Comparison of ENCODE assay signal across 9 mouse cellular contexts in genomic region chr9:46110648-46111047, GRCm38 (mm10).
A peak's percentile ranks its signal among the peaks of the same experiment; 100 is the strongest.
DNase-seq lines count a peak whose midpoint lies in the region; ATAC-seq and TF ChIP-seq lines count a peak whose summit lies in the region.
"Had no signal": no experiment of that assay in that cellular context is flagged by ENCODE, and none has a peak within 500 bp of the region (broad histone marks: within the 10 kb centered on the region; RNA-seq: fewer than 3 reads in every experiment).

No protein-coding gene starts in this region.

- no peak overlapping the region for H3ac ChIP-seq in myocyte (ENCODE audit: control insufficient read depth, insufficient read length)

- no peaks in the 10 kb centered on the region for H3K36me3 ChIP-seq in heart, embryonic 11.5 days (ENCODE audit: control insufficient read depth, insufficient read depth, low read length)
- no peaks in the 10 kb centered on the region for H3K36me3 ChIP-seq in myocyte (ENCODE audit: control insufficient read depth, insufficient read depth)
- no peaks in the 10 kb centered on the region for H3K36me3 ChIP-seq in hindbrain, embryonic 12.5 days
- H3K36me3 ChIP-seq: embryonic facial prominence, embryonic 12.5 days had no signal

- H3K4me3 ChIP-seq in heart, embryonic 11.5 days (ENCODE audit: low read depth, low read length), result no peak overlapping the region
- no peak overlapping the region for H3K4me3 ChIP-seq in myocyte
- H3K4me3 ChIP-seq in hindbrain, embryonic 12.5 days, result no peak overlapping the region
- H3K4me3 ChIP-seq: embryonic facial prominence, embryonic 12.5 days had no signal

- DNase-seq in heart, adult 11 months, result peak; percentile 96
- DNase-seq in heart, postnatal 36 days, result no peak
- DNase-seq in kidney, postnatal 36 days, result peak; percentile 46 to 53
- DNase-seq in cerebellum, postnatal 36 days, result no peak

- WGBS in heart, embryonic 11.5 days (ENCODE audit: insufficient replicate concordance), result 30% methylated on average over 7 of the region's 7 CpGs
- WGBS in hindbrain, embryonic 12.5 days, result 79% methylated on average over 7 of the region's 7 CpGs

- H3K27ac ChIP-seq in heart, embryonic 11.5 days (ENCODE audit: low read depth, low read length), result peak overlapping the region; percentile 24; the same call in 1 of the 2 replicates
- no peak overlapping the region for H3K27ac ChIP-seq in hindbrain, embryonic 12.5 days
- H3K27ac ChIP-seq: embryonic facial prominence, embryonic 12.5 days had no signal

- intact Hi-C loops in heart, postnatal 36 days (cut with DNase I), result no loop called here

- H3K27me3 ChIP-seq in heart, embryonic 11.5 days (ENCODE audit: control insufficient read depth, insufficient read depth, low read length), result no peaks in the 10 kb centered on the region
- H3K27me3 ChIP-seq in myocyte (ENCODE audit: control insufficient read depth, insufficient read depth, insufficient read length), result no peaks in the 10 kb centered on the region
- H3K27me3 ChIP-seq in hindbrain, embryonic 12.5 days, result no peaks in the 10 kb centered on the region
- H3K27me3 ChIP-seq: embryonic facial prominence, embryonic 12.5 days had no signal

- H3K4me1 ChIP-seq in heart, embryonic 11.5 days (ENCODE audit: control insufficient read depth, insufficient read depth, low read length), result peaks cover 24% of the 10 kb centered on the region
- peaks cover 17% of the 10 kb centered on the region for H3K4me1 ChIP-seq in hindbrain, embryonic 12.5 days

- ATAC-seq in heart, embryonic 11.5 days (replicated peaks; ENCODE audit: insufficient number of reproducible peaks, low FRiP score, low TSS enrichment), result no peak
- no peak for ATAC-seq in megakaryocyte-erythroid progenitor cell, adult 5-6 weeks (replicated peaks; ENCODE audit: low FRiP score, low TSS enrichment, poor library complexity, severe bottlenecking)
- no peak for ATAC-seq in hindbrain, embryonic 12.5 days (ENCODE audit: low FRiP score)

- peaks cover 38% of the 10 kb centered on the region for H3K79me2 ChIP-seq in myocyte (ENCODE audit: control insufficient read depth, insufficient read depth)

- no peak for TF ChIP-seq POLR2A in myocyte (IDR thresholded peaks at IDR 0.05; ENCODE audit: insufficient read length, low read depth)

- H3K9ac ChIP-seq in heart, embryonic 11.5 days (ENCODE audit: low read depth, low read length), result no peak overlapping the region
- no peak overlapping the region for H3K9ac ChIP-seq in hindbrain, embryonic 12.5 days
- H3K9ac ChIP-seq: embryonic facial prominence, embryonic 12.5 days had no signal

- no peaks in the 10 kb centered on the region for H3K9me3 ChIP-seq in heart, embryonic 11.5 days (replicated peaks; ENCODE audit: control insufficient read depth, low read length)
- H3K9me3 ChIP-seq in hindbrain, embryonic 12.5 days (replicated peaks), result no peaks in the 10 kb centered on the region
- H3K9me3 ChIP-seq: embryonic facial prominence, embryonic 12.5 days had no signal

- peak overlapping the region; percentile 10; the same call in 1 of the 2 replicates for H3K4me2 ChIP-seq in heart, embryonic 11.5 days
- H3K4me2 ChIP-seq in myocyte (ENCODE audit: low read depth), result peak overlapping the region; percentile 83
- no peak overlapping the region for H3K4me2 ChIP-seq in hindbrain, embryonic 12.5 days (replicated peaks)
- H3K4me2 ChIP-seq: embryonic facial prominence, embryonic 12.5 days had no signal

TF ChIP-seq in myocyte, 11 proteins besides CTCF, POLR2A, EP300 and RAD21:
- TF ChIP-seq E2F4 (IDR thresholded peaks at IDR 0.05; ENCODE audit: insufficient read depth) (no peak), CEBPB (IDR thresholded peaks at IDR 0.05; ENCODE audit: insufficient read depth, poor library complexity, severe bottlenecking) (no peak), MYOG (IDR thresholded peaks at IDR 0.05; ENCODE audit: control insufficient read depth in 1 of 3, insufficient read depth in 1 of 3, insufficient read length in 2 of 3, low read depth in 2 of 3) (no peak), TCF3 (IDR thresholded peaks at IDR 0.05; ENCODE audit: insufficient read length, low read depth) (no peak), USF1 (IDR thresholded peaks at IDR 0.05; ENCODE audit: low read depth) (no peak), TCF12 (IDR thresholded peaks at IDR 0.05; ENCODE audit: insufficient read depth, poor library complexity, severe bottlenecking) (no peak), SRF (IDR thresholded peaks at IDR 0.05; ENCODE audit: control insufficient read depth, insufficient read length, low read depth) (no peak), POLR2AphosphoS2 (IDR thresholded peaks at IDR 0.05; ENCODE audit: insufficient read length, low read depth) (no peak), MYOD1 (IDR thresholded peaks at IDR 0.05; ENCODE audit: control insufficient read depth in 1 of 3, insufficient read length in 2 of 3, low read depth in 2 of 3) (no peak), MAX (IDR thresholded peaks at IDR 0.05; ENCODE audit: low read depth) (no peak), REST (IDR thresholded peaks at IDR 0.05; ENCODE audit: insufficient read depth, insufficient read length) (no peak)
TF ChIP-seq in myocyte: peak in this region for 0.

Comparison
In these comparisons a context has a peak if more than half of its experiments do, and no peak if none do; other contexts are left out.
1. DNase-seq: peak in heart, adult 11 months (single experiment) and kidney, postnatal 36 days (2 of 2); none in heart, postnatal 36 days (0 of 2) and cerebellum, postnatal 36 days (0 of 2).